Mouse (Mus musculus) thymus, adult 2 months (tissue): ENCODE measurements at regions not wholly inside any gene's neighbourhood (a gene's known extent, or its start where the extent isn't known, plus 50 kb on each side); places are given as distances from the start of the nearest gene placed in this dataset.

ENCODE experiments used
- DNase-seq: peaks from one replicate; pipeline ENCODE4 v3.0.0; 2021
- H3K27ac ChIP-seq: fragments of 200-500 bp; 2 replicates; pipeline ENCODE4 v1.5.1; 2012; ENCODE audit warnings: low read length, control low read depth; ENCODE audit not compliant: control insufficient read depth, insufficient read depth
- H3K27me3 ChIP-seq: fragments of 200-500 bp; 2 replicates; pipeline ENCODE4 v1.6.1; 2012; ENCODE audit warnings: mild to moderate bottlenecking, low read length, moderate library complexity, mixed read lengths; ENCODE audit not compliant: control insufficient read depth, insufficient read depth
- H3K36me3 ChIP-seq: fragments of 200-500 bp; 2 replicates; pipeline ENCODE4 v1.6.1; 2012; ENCODE audit warnings: mild to moderate bottlenecking, low read length, moderate library complexity; ENCODE audit not compliant: control insufficient read depth, insufficient read depth
- H3K4me1 ChIP-seq: fragments of 200-500 bp; replicated peaks from 2 replicates; pipeline ENCODE4 v1.6.1; 2012; ENCODE audit warnings: low read length; ENCODE audit not compliant: control insufficient read depth, insufficient read depth
- H3K4me3 ChIP-seq: fragments of 200-500 bp; 2 replicates; pipeline ENCODE4 v1.5.1; 2012; ENCODE audit warnings: mild to moderate bottlenecking, low read length, control low read depth, moderate library complexity; ENCODE audit not compliant: control insufficient read depth, insufficient read depth
- CTCF ChIP-seq: fragments of 200-500 bp; IDR thresholded peaks from 2 replicates; pipeline ENCODE4 v1.5.1; 2012; ENCODE audit warnings: mild to moderate bottlenecking, control low read depth, low read length, moderate library complexity, borderline replicate concordance; ENCODE audit not compliant: control insufficient read depth, poor library complexity, insufficient read depth; ENCODE audit errors: extremely low read depth
- POLR2A ChIP-seq: fragments of 200-500 bp; IDR thresholded peaks from 2 replicates; pipeline ENCODE4 v1.6.1; 2012; ENCODE audit warnings: mild to moderate bottlenecking, low read length, control low read depth, moderate library complexity; ENCODE audit not compliant: control insufficient read depth, poor library complexity, insufficient read depth; ENCODE audit errors: extremely low read depth
- WGBS: fragments of 180-500 bp; shearing (Covaris S2); methylation state at CpG from one replicate; pipeline ENCODE4 v1.1.7; 2018; 5-methylcytosine and 5-hydroxymethylcytosine counted together

- Histone ChIP-seq H3K36me3 (no peaks in the 10 kb centered on the region), H3K27ac (no peak overlapping the region), H3K27me3 (no peaks in the 10 kb centered on the region), H3K4me1 (no peaks in the 10 kb centered on the region), H3K4me3 (no peak overlapping the region)
- TF ChIP-seq CTCF, result no peak
- TF ChIP-seq POLR2A, result no peak
- WGBS, result 93% methylated on average over 2 of the region's 2 CpGs
- DNase-seq, result no peak
These were observed 635.3 kb upstream of the Fam160b2 start for GRCm38 (mm10) chr14:71234900-71235299.

- WGBS, result 90% methylated on average over 2 of the region's 2 CpGs
- Histone ChIP-seq H3K4me3 (no peak overlapping the region), H3K27me3 (no peaks in the 10 kb centered on the region), H3K4me1 (no peaks in the 10 kb centered on the region), H3K27ac (no peak overlapping the region), H3K36me3 (no peaks in the 10 kb centered on the region)
- TF ChIP-seq CTCF (no peak), POLR2A (no peak)
- DNase-seq, result no peak
These were observed 634.6 kb upstream of the Fam160b2 start for GRCm38 (mm10) chr14:71234276-71234675.

- no peak for DNase-seq
- Histone ChIP-seq H3K27ac (no peak overlapping the region), H3K4me1 (no peaks in the 10 kb centered on the region), H3K36me3 (no peaks in the 10 kb centered on the region), H3K4me3 (no peak overlapping the region), H3K27me3 (no peaks in the 10 kb centered on the region)
- TF ChIP-seq POLR2A (no peak), CTCF (no peak)
- 92% methylated on average over 4 of the region's 4 CpGs for WGBS
These were observed 631.7 kb upstream of the Fam160b2 start for GRCm38 (mm10) chr14:71231223-71231815.

GRCm38 (mm10) chr14:71230484-71231188 is 631.0 kb upstream of the Fam160b2 start:
- Histone ChIP-seq H3K27me3 (no peaks in the 10 kb centered on the region), H3K4me3 (no peak overlapping the region), H3K27ac (no peak overlapping the region), H3K4me1 (no peaks in the 10 kb centered on the region), H3K36me3 (no peaks in the 10 kb centered on the region)
- no peak for TF ChIP-seq CTCF
- TF ChIP-seq POLR2A, result no peak
- DNase-seq, result no peak
- 95% methylated on average over 7 of the region's 7 CpGs for WGBS

- TF ChIP-seq CTCF (no peak), POLR2A (no peak)
- Histone ChIP-seq H3K36me3 (no peaks in the 10 kb centered on the region), H3K27ac (no peak overlapping the region), H3K27me3 (no peaks in the 10 kb centered on the region), H3K4me3 (no peak overlapping the region), H3K4me1 (no peaks in the 10 kb centered on the region)
- 87% methylated on average over 2 of the region's 2 CpGs for WGBS
- DNase-seq, result no peak
These were observed 630.3 kb upstream of the Fam160b2 start for GRCm38 (mm10) chr14:71229955-71230354.

- H3K4me3 ChIP-seq, result no peak overlapping the region
- DNase-seq, result no peak
- H3K4me1 ChIP-seq, result no peaks in the 10 kb centered on the region
- no peak for TF ChIP-seq CTCF
- TF ChIP-seq POLR2A, result no peak
- 93% methylated on average over 8 of the region's 8 CpGs for WGBS
- no peaks in the 10 kb centered on the region for H3K36me3 ChIP-seq
- H3K27me3 ChIP-seq, result no peaks in the 10 kb centered on the region
- no peak overlapping the region for H3K27ac ChIP-seq
These were observed 629.3 kb upstream of the Fam160b2 start for GRCm38 (mm10) chr14:71228894-71229446.

- no peak for TF ChIP-seq CTCF
- no peak for TF ChIP-seq POLR2A
- 4% methylated on average over 1 of the region's 1 CpGs for WGBS
- Histone ChIP-seq H3K4me3 (no peak overlapping the region), H3K4me1 (no peaks in the 10 kb centered on the region), H3K36me3 (no peaks in the 10 kb centered on the region), H3K27ac (no peak overlapping the region), H3K27me3 (no peaks in the 10 kb centered on the region)
- no peak for DNase-seq
These were observed 617.4 kb upstream of the Fam160b2 start for GRCm38 (mm10) chr14:71217041-71217440.
